22 mouse cellular contexts compared by ENCODE assay signal in the genomic region with DNA sequence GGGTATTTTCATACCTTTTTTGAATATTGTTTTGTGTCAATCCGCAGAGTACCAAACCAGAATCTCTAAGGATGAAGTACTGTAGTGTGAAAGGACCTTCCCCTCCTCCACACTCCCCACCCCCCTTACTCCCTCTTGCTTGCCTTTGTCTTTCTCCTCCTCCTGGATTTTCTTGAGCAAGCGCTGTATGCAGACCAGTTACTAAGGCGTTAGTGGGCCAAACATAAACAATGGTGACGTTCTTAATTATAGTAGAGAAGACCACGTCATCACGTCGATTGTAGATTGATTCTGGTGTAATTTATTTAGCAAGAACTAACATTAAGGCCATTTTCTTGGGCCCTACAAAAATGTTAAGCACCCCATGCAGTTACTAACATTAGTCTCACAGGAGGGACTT. TPM values are rescaled to one million over a fixed set of nuclear protein-coding genes. Genes with fewer than 3 reads are reported as not detected.
DNase-seq lines count a peak whose midpoint lies in the region; ATAC-seq and TF ChIP-seq lines count a peak whose summit lies in the region.
"Had no signal": no experiment of that assay in that cellular context is flagged by ENCODE, and none has a peak within 500 bp of the region (broad histone marks: within the 10 kb centered on the region; RNA-seq: fewer than 3 reads in every experiment).

No protein-coding gene starts in this region.

- no peak for TF ChIP-seq POLR2A in kidney, adult 2 months (IDR thresholded peaks at IDR 0.05; ENCODE audit: low read depth, low read length)

- H3K9me3 ChIP-seq in lung, embryonic 14.5 days (ENCODE audit: low read depth, low read length): 0 out of 2 replicates have a peak, but pooled peaks cover 4% of the 10 kb centered on the region
- H3K9me3 ChIP-seq in forebrain, embryonic 15.5 days: no peaks in the 10 kb centered on the region
- H3K9me3 ChIP-seq: embryonic facial prominence, embryonic 12.5 days; liver, embryonic 13.5 days had no signal

- ATAC-seq in lung, embryonic 14.5 days (ENCODE audit: insufficient read depth): peak; percentile 60; the same call in 1 of the 2 replicates
- peak; percentile 38; the same call in 1 of the 2 replicates for ATAC-seq in forebrain, embryonic 15.5 days (replicated peaks)
- ATAC-seq: CD4-positive, CD25-positive, alpha-beta regulatory T cell, adult 4 months; inflammation-experienced regulatory T-cells, adult 6 months had no signal

- no peak overlapping the region for H3K4me2 ChIP-seq in lung, embryonic 14.5 days
- no peak overlapping the region for H3K4me2 ChIP-seq in forebrain, embryonic 15.5 days (replicated peaks)
- H3K4me2 ChIP-seq: embryonic facial prominence, embryonic 12.5 days; heart, embryonic 11.5 days; limb, embryonic 12.5 days; liver, embryonic 13.5 days had no signal

- H3K4me3 ChIP-seq in lung, embryonic 14.5 days (ENCODE audit: low read depth, low read length): no peak overlapping the region
- H3K4me3 ChIP-seq in forebrain, embryonic 15.5 days: no peak overlapping the region
- no peak overlapping the region for H3K4me3 ChIP-seq in kidney, adult 2 months (ENCODE audit: insufficient read depth, low read depth, low read length)
- H3K4me3 ChIP-seq: embryonic facial prominence, embryonic 12.5 days; limb, embryonic 12.5 days; liver, embryonic 13.5 days had no signal

- H3K9ac ChIP-seq in lung, embryonic 14.5 days: no peak overlapping the region
- no peak overlapping the region for H3K9ac ChIP-seq in forebrain, embryonic 15.5 days (replicated peaks)
- H3K9ac ChIP-seq: embryonic facial prominence, embryonic 12.5 days; limb, embryonic 12.5 days; liver, embryonic 13.5 days had no signal

- TF ChIP-seq CTCF in lung, embryonic 14.5 days (IDR thresholded peaks at IDR 0.05; ENCODE audit: low read depth): no peak
- TF ChIP-seq CTCF in kidney, adult 2 months (conservative IDR thresholded peaks at IDR 0.05; ENCODE audit: insufficient read depth, insufficient read length, low read depth, low read length): no peak

- no peak overlapping the region for H3K27ac ChIP-seq in lung, embryonic 14.5 days (ENCODE audit: low read depth)
- H3K27ac ChIP-seq in forebrain, embryonic 15.5 days (replicated peaks): no peak overlapping the region
- H3K27ac ChIP-seq in kidney, adult 2 months (ENCODE audit: insufficient read depth, low read depth, low read length): no peak overlapping the region
- H3K27ac ChIP-seq: embryonic facial prominence, embryonic 12.5 days; limb, embryonic 12.5 days; liver, embryonic 13.5 days had no signal

- no peaks in the 10 kb centered on the region; the same call in 1 of the 2 replicates for H3K4me1 ChIP-seq in lung, embryonic 14.5 days (ENCODE audit: insufficient read depth)
- peaks cover 11% of the 10 kb centered on the region; the same call in 1 of the 2 replicates for H3K4me1 ChIP-seq in forebrain, embryonic 15.5 days
- H3K4me1 ChIP-seq in kidney, adult 2 months (ENCODE audit: control insufficient read depth, insufficient read depth, low read length): peaks cover 37% of the 10 kb centered on the region
- H3K4me1 ChIP-seq: embryonic facial prominence, embryonic 12.5 days; liver, embryonic 13.5 days had no signal

- WGBS in lung, embryonic 14.5 days: 37% methylated on average over 7 of the region's 7 CpGs
- 18% methylated on average over 7 of the region's 7 CpGs for whole genome bisulfite sequencing in forebrain, embryonic 15.5 days
- WGBS in kidney, adult 2 months: 77% methylated on average over 7 of the region's 7 CpGs

- H3K27me3 ChIP-seq in lung, embryonic 14.5 days (ENCODE audit: insufficient read depth, low read length): no peaks in the 10 kb centered on the region
- no peaks in the 10 kb centered on the region for H3K27me3 ChIP-seq in forebrain, embryonic 15.5 days
- H3K27me3 ChIP-seq in kidney, adult 2 months (replicated peaks; ENCODE audit: control insufficient read depth, insufficient read depth, low read length): no peaks in the 10 kb centered on the region
- H3K27me3 ChIP-seq: embryonic facial prominence, embryonic 12.5 days; limb, embryonic 12.5 days; liver, embryonic 13.5 days had no signal

- H3K36me3 ChIP-seq in lung, embryonic 14.5 days (ENCODE audit: insufficient read depth): no peaks in the 10 kb centered on the region
- H3K36me3 ChIP-seq in forebrain, embryonic 15.5 days: no peaks in the 10 kb centered on the region
- H3K36me3 ChIP-seq in kidney, adult 2 months (ENCODE audit: control insufficient read depth, insufficient read depth, low read length): no peaks in the 10 kb centered on the region; the same call in 1 of the 2 replicates
- H3K36me3 ChIP-seq: embryonic facial prominence, embryonic 12.5 days; limb, embryonic 12.5 days; liver, embryonic 13.5 days had no signal

- peak; percentile 12 for DNase-seq in heart, adult 11 months
- DNase-seq in heart, adult 18-20 months: no peak
- DNase-seq in lung, embryonic 14.5 days: peak; percentile 34
- no peak for DNase-seq in lung, postnatal 10 days
- DNase-seq in R1 (ENCODE audit: low read depth, low spot score): peak; percentile 37
- no peak for DNase-seq in kidney, adult 2 months
- DNase-seq: adrenal gland, postnatal 14 days; cerebellum, adult 11 months; cerebellum, postnatal 10 days; gastrocnemius, postnatal 14 days; kidney, adult 9 months; kidney, postnatal 25 days; liver, embryonic 13.5 days; lung, postnatal 4 days; right cerebral cortex, postnatal 4 days; thymus, postnatal 14 days had no signal

RNA-seq across cellular contexts. Expression of a gene that starts 40.3 kb away (rescaled TPM):
- 1 to 10 TPM; 4.4 to 4.8 TPM for total RNA-seq in heart, adult 18-20 months (2021)
- 25.5 and 27.4 TPM in 2 replicates for polyA plus RNA-seq in lung, embryonic 14.5 days (2014; fragmentation: Nextera tagmentation; extraction: Ambion mirVana)
- 2.8 and 2.9 TPM in 2 replicates for polyA plus RNA-seq in forebrain, embryonic 15.5 days (2015; fragmentation: Nextera tagmentation; extraction: Ambion mirVana)
- 17.9 and 19.0 TPM in 2 replicates for polyA plus RNA-seq in kidney, adult 2 months (2012; rRNA removed)
- polyA plus RNA-seq: CD4-positive, CD25-positive, alpha-beta regulatory T cell, adult 4 months had no signal

Comparison
In these comparisons a context has a peak if more than half of its experiments do, and no peak if none do; other contexts are left out.
1. DNase-seq: peak in heart, adult 11 months (single experiment), lung, embryonic 14.5 days (single experiment) and R1 (single experiment); none in heart, adult 18-20 months (0 of 2), lung, postnatal 10 days (single experiment) and kidney, adult 2 months (single experiment).